Mouse (Mus musculus) stomach, embryonic 14.5 days (tissue): ENCODE measurements around the gene Gm45711. TPM values are rescaled to one million over a fixed set of nuclear protein-coding genes. Genes with fewer than 3 reads are reported as not detected.
"Not testable (repeated sequence)": the region's sequence is repeated elsewhere in the genome, so short reads cannot be mapped to it uniquely, and the experiment has no call there.

Experiments
- ATAC-seq: fragments of 200-750 bp; cut with Nextera tagmentation; 2 replicates; pipeline ENCODE4 v1.8.0; 2017; ENCODE audit warnings: low read depth, moderate TSS enrichment; ENCODE audit not compliant: insufficient number of reproducible peaks, insufficient read depth, low FRiP score
- H3K27ac ChIP-seq: fragments of 300-500 bp; sonication (generic); 2 replicates; pipeline ENCODE4 v1.5.1; 2014; ENCODE audit warnings: mild to moderate bottlenecking, low read length, moderate library complexity, mixed read lengths
- H3K27me3 ChIP-seq: fragments of 300-500 bp; sonication (generic); 2 replicates; pipeline ENCODE4 v1.6.1; 2014; ENCODE audit warnings: low read length, control low read depth, mixed read lengths; ENCODE audit not compliant: control insufficient read depth, insufficient read depth
- H3K36me3 ChIP-seq: fragments of 300-500 bp; sonication (generic); 2 replicates; pipeline ENCODE4 v1.6.1; 2014; ENCODE audit warnings: mild to moderate bottlenecking, control low read depth, low read length, moderate library complexity, mixed read lengths; ENCODE audit not compliant: control insufficient read depth, insufficient read depth
- H3K4me1 ChIP-seq: fragments of 300-500 bp; sonication (generic); 2 replicates; pipeline ENCODE4 v1.6.1; 2014; ENCODE audit warnings: low read length, control low read depth, mixed read lengths; ENCODE audit not compliant: control insufficient read depth, insufficient read depth
- H3K4me2 ChIP-seq: fragments of 300-500 bp; sonication (generic); replicated peaks from 2 replicates; pipeline ENCODE4 v1.6.1; 2014; ENCODE audit warnings: low read depth, low read length, control low read depth
- H3K4me3 ChIP-seq: fragments of 300-500 bp; sonication (generic); 2 replicates; pipeline ENCODE4 v1.5.1; 2014; ENCODE audit warnings: low read depth, low read length, control low read depth
- H3K9ac ChIP-seq: fragments of 300-500 bp; sonication (generic); replicated peaks from 2 replicates; pipeline ENCODE4 v1.6.1; 2014; ENCODE audit warnings: low read depth, mild to moderate bottlenecking, control low read depth, low read length, moderate library complexity, mixed read lengths
- H3K9me3 ChIP-seq: fragments of 300-500 bp; sonication (generic); 2 replicates; pipeline ENCODE4 v1.6.1; 2016; ENCODE audit warnings: low read depth, low read length, control low read depth; ENCODE audit not compliant: control insufficient read depth
- WGBS: fragments of 180-500 bp; shearing (Covaris S2); extraction: QIAGEN DNeasy Blood & Tissue Kit; methylation state at CpG from one replicate; pipeline ENCODE4 v1.1.7; 2014; 5-methylcytosine and 5-hydroxymethylcytosine counted together
- polyA plus RNA-seq: library from polyadenylated mRNA; unstranded; fragments of >200 nt; fragmentation: Nextera tagmentation; extraction: Ambion mirVana; gene quantifications from 2 replicates; pipeline ENCODE4 v1.2.1, GENCODE M21; 2014

Gene Gm45711
- not detected in 2 replicates for polyA plus RNA-seq

DNA sequence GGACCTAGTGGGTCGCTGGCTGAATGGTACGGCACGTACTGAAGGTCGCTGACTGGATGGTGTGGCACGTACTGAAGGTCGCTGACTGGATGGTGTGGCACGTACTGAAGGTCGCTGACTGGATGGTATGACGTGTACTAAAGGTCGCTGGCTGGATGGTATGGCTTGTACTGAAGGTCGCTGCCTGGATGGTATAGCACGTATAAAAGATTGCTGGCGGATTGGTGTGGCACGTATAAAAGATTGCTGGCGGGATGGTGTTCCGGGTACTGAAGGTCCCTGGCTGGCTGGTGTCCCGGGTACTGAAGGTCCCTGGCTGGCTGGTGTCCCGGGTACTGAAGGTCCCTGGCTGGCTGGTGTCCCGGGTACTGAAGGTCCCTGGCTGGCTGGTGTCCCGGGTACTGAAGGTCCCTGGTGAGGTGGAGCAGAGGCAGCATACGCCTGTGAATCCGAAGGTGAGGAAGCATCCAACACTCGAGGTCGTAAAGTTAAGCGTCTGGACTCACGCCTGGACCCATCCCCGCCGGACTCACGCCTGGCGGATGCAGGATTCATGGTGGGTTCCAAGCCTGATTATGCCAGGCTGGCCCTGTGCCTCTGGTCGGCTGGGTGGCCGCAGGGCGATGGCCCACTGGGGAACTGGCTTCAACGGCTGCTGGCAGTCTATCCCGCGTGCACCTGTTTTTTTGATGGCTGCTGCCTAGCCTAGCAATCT, at the start of gene Gm45711, which contains the start of gene Cmtm1:
Gene Gm45711, minus strand, starts transcription at position 641 of the 715 bp plus-strand sequence.
Gene Cmtm1, minus strand, starts transcription at position 705 of the 715 bp plus-strand sequence.
- H3K4me1 ChIP-seq, H3K4me2 ChIP-seq, H3K9me3 ChIP-seq, H3K27ac ChIP-seq, H3K27me3 ChIP-seq, H3K4me3 ChIP-seq, H3K36me3 ChIP-seq, ATAC-seq, H3K9ac ChIP-seq: not testable (repeated sequence)
- WGBS = 92% methylated on average over 35 of the region's 36 CpGs

DNA sequence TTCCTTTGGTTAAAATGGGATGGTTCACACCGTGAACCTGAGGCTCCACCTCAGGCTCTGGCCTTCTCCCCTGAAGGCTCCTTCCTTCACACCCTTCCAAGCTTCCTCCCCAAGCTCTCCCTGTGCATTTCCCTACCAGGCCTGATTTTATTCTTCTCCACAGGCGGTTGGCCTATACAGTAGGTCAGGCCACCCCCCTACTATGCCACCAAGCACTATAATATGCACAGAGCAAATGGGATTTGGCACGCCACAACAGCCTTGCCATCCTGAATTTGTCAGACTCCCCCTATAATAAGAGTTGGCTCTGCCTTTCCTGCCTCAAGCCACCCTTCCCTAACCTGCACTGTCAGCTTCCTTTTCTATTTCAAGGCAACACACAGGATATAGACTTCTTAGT, 48.8 kb upstream of the Gm45711 start:
- no peak for ATAC-seq

DNA sequence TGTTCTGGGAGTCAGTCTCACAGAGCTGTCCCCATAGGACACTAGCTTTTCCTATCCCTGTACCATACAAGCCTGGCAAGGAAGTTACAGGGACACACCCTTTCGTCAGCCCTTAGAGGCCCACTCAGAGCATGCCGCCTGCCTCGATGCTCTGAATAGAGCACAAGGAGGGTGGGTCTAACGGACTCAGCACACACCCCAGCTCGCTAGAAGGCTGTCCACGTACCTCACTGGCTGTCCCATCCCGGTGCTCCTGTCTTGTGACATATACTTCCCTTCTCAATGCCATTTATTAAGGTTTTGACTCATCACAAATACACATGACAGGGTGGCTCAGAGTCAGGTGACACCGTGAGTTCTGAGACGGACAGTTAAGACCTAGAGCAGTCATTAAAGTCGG, 44.6 kb upstream of the Gm45711 start:
- Histone ChIP-seq H3K9ac (no peak overlapping the region), H3K9me3 (no peaks in the 10 kb centered on the region), H3K4me2 (no peak overlapping the region), H3K36me3 (peaks cover 18% of the 10 kb centered on the region; the same call in 1 of the 2 replicates), H3K4me1 (no peaks in the 10 kb centered on the region), H3K27ac (no peak overlapping the region), H3K4me3 (no peak overlapping the region), H3K27me3 (no peaks in the 10 kb centered on the region)
- ATAC-seq = no peak
- 90% methylated on average over 10 of the region's 10 CpGs for WGBS

More for the DNA sequence above, 48.8 kb upstream of the Gm45711 start:
- 79% methylated on average over 3 of the region's 3 CpGs for WGBS
- Histone ChIP-seq H3K4me3 (no peak overlapping the region), H3K27me3 (no peaks in the 10 kb centered on the region), H3K36me3 (peaks cover 18% of the 10 kb centered on the region; the same call in 1 of the 2 replicates), H3K9me3 (no peaks in the 10 kb centered on the region), H3K4me2 (no peak overlapping the region), H3K9ac (no peak overlapping the region), H3K4me1 (no peaks in the 10 kb centered on the region), H3K27ac (no peak overlapping the region)

DNA sequence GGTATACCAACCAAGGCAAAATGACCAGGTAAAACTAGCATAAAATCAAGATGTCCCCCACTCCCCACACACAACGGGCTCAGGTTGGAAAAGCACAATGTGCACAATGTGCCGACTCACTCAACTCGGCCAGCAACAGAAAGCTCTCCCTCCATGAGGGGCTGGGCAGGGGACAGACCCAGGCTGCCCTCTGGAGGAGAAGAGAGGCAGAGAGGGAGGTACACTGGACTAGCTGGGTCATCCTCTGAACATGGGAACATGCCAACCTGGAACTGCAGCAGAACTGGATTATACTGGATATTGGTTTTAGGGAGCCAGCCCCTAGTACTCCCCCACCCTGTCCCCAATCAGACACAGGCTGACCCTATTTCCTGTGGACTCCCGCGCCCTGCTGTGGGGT, 43.3 kb upstream of the Gm45711 start:
- ATAC-seq = peak; percentile 14; the same call in 1 of the 2 replicates
- H3K27me3 ChIP-seq = no peaks in the 10 kb centered on the region
- peaks cover 18% of the 10 kb centered on the region; the same call in 1 of the 2 replicates for H3K36me3 ChIP-seq
- no peaks in the 10 kb centered on the region for H3K9me3 ChIP-seq
- H3K4me3 ChIP-seq = no peak overlapping the region
- no peak overlapping the region for H3K9ac ChIP-seq
- H3K27ac ChIP-seq = no peak overlapping the region
- no peaks in the 10 kb centered on the region for H3K4me1 ChIP-seq
- no peak overlapping the region for H3K4me2 ChIP-seq
- 59% methylated on average over 5 of the region's 5 CpGs for WGBS

DNA sequence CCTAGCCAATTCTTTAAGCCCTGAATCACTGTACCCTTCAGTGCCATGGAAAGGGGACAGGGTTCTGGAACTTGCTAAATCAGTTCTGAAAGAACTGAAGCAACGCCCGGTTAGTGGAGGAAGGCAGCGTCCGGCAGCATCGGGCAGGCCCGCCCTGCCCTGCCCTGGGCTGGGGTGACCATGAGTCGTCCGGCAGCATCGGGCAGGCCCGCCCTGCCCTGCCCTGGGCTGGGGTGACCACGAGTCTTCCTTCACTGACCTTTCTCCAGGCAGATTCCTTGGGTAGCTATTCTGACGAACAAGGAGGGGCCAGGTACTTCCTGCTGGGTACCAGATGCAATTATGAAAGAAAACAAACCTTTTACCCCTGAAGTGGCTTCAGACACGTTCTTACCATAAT, 40.2 kb upstream of the Gm45711 start:
- ATAC-seq = no peak
- H3K4me3 ChIP-seq = no peak overlapping the region
- no peaks in the 10 kb centered on the region for H3K9me3 ChIP-seq
- no peaks in the 10 kb centered on the region for H3K27me3 ChIP-seq
- H3K4me1 ChIP-seq = no peaks in the 10 kb centered on the region
- H3K36me3 ChIP-seq = peaks cover 30% of the 10 kb centered on the region
- H3K4me2 ChIP-seq = no peak overlapping the region
- no peak overlapping the region for H3K27ac ChIP-seq
- no peak overlapping the region for H3K9ac ChIP-seq
- 75% methylated on average over 13 of the region's 13 CpGs for WGBS

DNA sequence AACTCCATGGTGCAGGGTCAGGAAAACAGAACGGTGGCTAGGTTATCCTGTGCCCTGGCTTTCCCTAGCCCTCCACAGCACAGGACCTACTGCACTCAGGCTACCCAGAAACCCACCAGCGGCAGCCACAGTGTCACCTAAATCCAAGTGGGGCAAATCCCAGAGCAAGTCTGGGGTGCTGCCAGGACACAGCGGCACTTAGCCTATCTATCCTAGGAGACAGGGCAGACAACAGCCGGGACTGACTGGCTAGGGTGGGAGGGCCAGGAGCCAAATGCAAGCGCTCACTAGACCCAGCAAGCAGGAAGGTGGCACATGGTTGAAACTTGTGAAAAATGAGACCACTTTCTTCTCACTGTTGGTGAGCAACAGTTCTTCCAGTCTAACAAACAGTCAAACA, 39.1 kb upstream of the Gm45711 start:
- Histone ChIP-seq H3K9me3 (no peaks in the 10 kb centered on the region), H3K36me3 (peaks cover 21% of the 10 kb centered on the region), H3K4me1 (no peaks in the 10 kb centered on the region), H3K9ac (no peak overlapping the region), H3K4me2 (no peak overlapping the region), H3K4me3 (no peak overlapping the region), H3K27ac (no peak overlapping the region), H3K27me3 (no peaks in the 10 kb centered on the region)
- ATAC-seq = no peak
- 77% methylated on average over 5 of the region's 5 CpGs for WGBS

DNA sequence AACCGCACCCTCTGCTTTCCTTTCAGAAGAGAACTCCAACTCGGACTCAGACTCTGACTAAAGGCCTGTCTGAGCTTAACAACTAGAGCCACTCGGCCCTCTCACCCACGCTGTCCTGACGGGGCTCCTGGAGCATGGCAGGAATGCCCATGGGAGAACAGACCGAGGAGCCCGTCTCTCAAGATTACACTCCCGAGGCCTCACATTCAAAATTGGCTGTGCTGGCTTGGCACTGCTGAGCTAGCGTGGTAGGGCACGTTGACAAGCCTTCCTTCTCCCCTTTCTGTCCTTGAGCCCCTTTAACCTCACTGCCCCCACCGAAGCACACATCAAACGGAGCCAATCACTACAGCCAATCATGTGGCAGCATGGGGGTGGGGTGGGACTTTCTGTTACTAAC, 36.8 kb upstream of the Gm45711 start:
- WGBS = 56% methylated on average over 12 of the region's 12 CpGs
- H3K36me3 ChIP-seq = peaks cover 21% of the 10 kb centered on the region
- H3K27me3 ChIP-seq = no peaks in the 10 kb centered on the region

DNA sequence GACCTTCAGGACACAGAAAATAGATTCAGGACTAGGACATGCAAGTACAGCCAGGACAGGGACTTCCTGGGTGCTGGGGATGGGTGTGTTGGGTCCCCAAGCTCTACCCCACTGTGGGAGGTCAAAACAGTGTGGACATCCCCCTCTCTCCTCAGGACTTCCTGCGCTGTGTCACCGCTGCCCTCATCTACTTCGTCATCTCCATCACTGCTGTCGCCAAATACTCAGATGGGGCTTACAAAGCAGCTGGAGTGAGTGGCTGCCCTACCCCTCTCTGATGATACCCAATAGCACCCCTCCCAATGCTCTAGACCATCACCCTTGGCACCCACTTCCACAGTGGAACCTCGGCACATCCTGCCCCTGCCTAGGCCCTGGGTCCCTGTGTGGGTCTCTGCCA, 34.7 kb upstream of the Gm45711 start:
- ATAC-seq = no peak
- H3K27ac ChIP-seq = no peak overlapping the region
- H3K27me3 ChIP-seq = no peaks in the 10 kb centered on the region
- H3K9me3 ChIP-seq = no peaks in the 10 kb centered on the region
- no peak overlapping the region for H3K4me3 ChIP-seq
- 0 out of 2 replicates have a peak, but pooled peaks cover 6% of the 10 kb centered on the region for H3K4me1 ChIP-seq
- peaks cover 21% of the 10 kb centered on the region for H3K36me3 ChIP-seq
- no peak overlapping the region for H3K9ac ChIP-seq
- 86% methylated on average over 5 of the region's 5 CpGs for WGBS
- H3K4me2 ChIP-seq = no peak overlapping the region

More for the DNA sequence above, 36.8 kb upstream of the Gm45711 start:
- Histone ChIP-seq H3K9ac (no peak overlapping the region), H3K4me1 (0 out of 2 replicates have a peak, but pooled peaks cover 3% of the 10 kb centered on the region), H3K27ac (no peak overlapping the region), H3K4me2 (no peak overlapping the region), H3K9me3 (no peaks in the 10 kb centered on the region), H3K4me3 (no peak overlapping the region)
- ATAC-seq = no peak
